Mouse (Mus musculus) frontal cortex, postnatal 25 days (tissue): ENCODE measurements around the gene Atg14.

ENCODE experiments used
- DNase-seq, 2 experiments: peaks; one replicate each; pipeline ENCODE4 v3.0.0; 2022; ENCODE audit warnings: low spot score in 2 of 2

Gene Atg14

GRCm38 (mm10) chr14:47508035-47508434, 62.4 kb downstream of the Atg14 start:
- no peak for DNase-seq

GRCm38 (mm10) chr14:47506676-47507075, 63.8 kb downstream of the Atg14 start:
- no peak for DNase-seq

DNA sequence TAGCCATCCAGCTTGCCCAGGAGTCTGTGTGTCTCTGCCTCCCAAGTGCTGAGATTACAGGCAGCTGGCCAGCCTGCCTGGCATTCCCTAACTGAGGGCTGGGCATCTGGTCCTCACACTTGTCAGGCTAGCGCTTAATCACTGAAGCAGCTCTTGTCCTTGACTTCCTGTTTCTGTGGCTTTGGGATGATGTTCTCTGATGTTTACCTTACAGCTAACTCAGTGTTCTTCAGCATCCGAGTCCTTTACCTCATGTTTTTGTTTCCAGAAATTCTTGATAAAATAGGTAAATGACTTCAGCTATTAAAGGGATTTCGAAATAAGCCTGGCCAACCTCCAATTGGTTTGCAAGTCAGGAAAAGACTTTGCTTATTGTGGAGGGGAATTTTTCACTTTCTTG, 66.4 kb downstream of the Atg14 start:
- DNase-seq, result no peak

- no peak for DNase-seq
Measured at GRCm38 (mm10) chr14:47498632-47499031, 71.8 kb downstream of the Atg14 start.

- no peak for DNase-seq
Measured at GRCm38 (mm10) chr14:47497166-47497565, 73.3 kb downstream of the Atg14 start.

DNA sequence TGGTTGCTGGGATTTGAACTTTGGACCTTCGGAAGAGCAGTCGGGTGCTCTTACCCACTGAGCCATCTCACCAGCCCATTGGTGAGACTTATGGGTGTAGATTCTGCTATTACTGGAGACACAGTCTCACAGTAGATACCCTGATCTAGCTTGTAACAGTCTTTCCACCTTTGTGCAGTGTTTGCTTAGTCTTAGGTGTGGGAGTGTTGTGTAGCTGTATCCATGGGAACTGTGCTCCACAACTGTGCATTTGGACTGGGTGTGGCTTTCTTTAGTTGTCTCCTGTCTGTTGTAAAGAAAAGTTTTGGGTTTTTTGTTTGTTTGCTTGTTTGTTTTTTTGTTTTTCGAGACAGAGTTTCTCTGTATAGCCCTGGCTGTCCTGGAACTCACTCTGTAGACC, 74.5 kb downstream of the Atg14 start:
- DNase-seq, result no peak

GRCm38 (mm10) chr14:47493592-47494361, 76.7 kb downstream of the Atg14 start:
- no peak for DNase-seq
